Mouse (Mus musculus) mammary gland, adult 2 months (tissue): Measurements from ENCODE around the gene Grin2a. TPM values are rescaled to one million over a fixed set of nuclear protein-coding genes. Genes with fewer than 3 reads are reported as not detected.

ENCODE experiments used
- polyA plus RNA-seq: library from polyadenylated mRNA; depleted of rRNA; stranded (reverse); fragments of >200 nt; gene quantifications from 2 replicates; pipeline ENCODE4 v1.2.3, GENCODE M21; 2012; ENCODE audit warnings: low replicate concordance; rRNA removed

The Grin2a gene
- not detected in 2 replicates for polyA plus RNA-seq

DNA sequence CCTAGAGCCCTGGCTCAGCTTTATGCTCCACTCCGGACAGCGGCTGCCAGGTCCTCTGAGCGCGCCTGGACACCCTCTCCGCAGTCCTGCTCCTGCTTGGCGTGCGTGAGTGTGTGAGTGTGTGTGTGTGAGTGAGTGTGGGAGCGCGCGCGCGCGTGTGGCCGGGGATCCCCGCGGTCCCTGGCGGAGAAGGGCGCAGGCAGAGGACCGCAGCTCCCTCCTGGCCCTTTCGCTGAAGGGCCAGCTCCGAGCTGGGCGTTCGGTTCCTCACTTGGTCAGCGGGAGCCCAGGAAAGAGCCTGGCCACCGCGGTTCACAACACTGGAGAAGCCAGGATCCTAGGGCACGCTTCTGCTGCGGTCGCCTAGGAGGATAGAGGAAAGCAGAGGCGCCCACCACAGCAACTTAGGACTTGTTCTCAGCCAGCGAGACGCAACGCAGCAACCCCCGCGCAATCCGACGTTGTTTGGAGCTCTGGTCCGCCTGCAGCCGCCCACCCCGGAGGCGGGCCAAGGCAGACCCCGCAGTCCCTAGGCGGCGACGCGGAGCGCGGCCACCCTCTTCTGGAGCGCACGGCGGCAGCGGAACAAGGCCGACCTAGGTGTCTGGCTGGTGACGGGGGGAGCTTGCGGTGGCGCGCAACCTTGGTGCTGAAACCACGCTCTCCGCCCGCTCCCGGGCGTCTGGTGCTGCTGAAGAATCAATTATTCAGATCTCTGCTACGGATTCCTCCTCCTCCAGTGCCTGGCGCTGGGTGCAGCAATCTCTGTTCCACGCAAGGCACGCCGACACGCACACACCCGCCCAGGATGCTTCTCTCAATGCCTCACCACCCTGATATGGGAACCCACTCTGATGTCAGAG is at the start of gene Grin2a:
Gene Grin2a (minus strand): TSS at position 610 of the 863 bp plus-strand sequence.

Other genes starting within 250 kb of the Grin2a start
- 1.6 and 2.0 TPM in 2 replicates for gene Rpl39l, start 174.7 kb upstream of the Grin2a start, polyA plus RNA-seq
- gene Atf7ip2, start 197.2 kb upstream of the Grin2a start, polyA plus RNA-seq: 0.04 TPM in 1 of 2 replicates, not detected in the other